Mouse (Mus musculus) B cell, adult 2 months (primary cell): ENCODE results near the gene Atp1a2.

ENCODE experiments used
- DNase-seq, 2 experiments: peaks; one replicate each; pipeline ENCODE4 v3.0.0; 2022

Atp1a2 gene

GRCm38 (mm10) chr1:172323801-172324359 lies 26.0 kb upstream of the Atp1a2 start:
- no peak for DNase-seq

DNA sequence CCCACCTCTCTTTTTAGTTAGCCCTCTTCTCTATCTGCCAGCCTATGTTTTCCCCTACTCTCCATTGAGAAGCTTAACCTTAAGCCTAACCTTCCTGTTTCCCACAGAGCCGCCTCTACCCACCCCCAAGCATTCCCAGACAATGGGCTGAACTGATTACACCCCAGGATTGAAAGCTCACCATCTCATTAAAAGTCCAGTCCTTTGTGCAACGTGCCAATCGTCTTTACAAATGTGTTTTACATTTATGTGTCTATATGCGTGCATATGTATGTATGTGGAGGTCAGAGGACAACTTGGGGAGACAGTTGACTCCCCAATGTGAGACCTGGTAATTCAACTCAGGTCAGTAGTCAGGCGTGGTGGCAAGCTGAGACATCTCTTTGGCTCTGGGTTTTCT lies 25.4 kb upstream of the Atp1a2 start:
- DNase-seq = no peak

- DNase-seq = no peak
These were observed 24.9 kb upstream of the Atp1a2 start for GRCm38 (mm10) chr1:172322725-172323124.

- DNase-seq = no peak
These were observed 22.1 kb upstream of the Atp1a2 start for GRCm38 (mm10) chr1:172319921-172320411.

- DNase-seq = no peak
These were observed 21.5 kb upstream of the Atp1a2 start for GRCm38 (mm10) chr1:172319346-172319745.

GRCm38 (mm10) chr1:172318424-172319035 lies 20.7 kb upstream of the Atp1a2 start:
- DNase-seq = no peak

- DNase-seq = no peak
These were observed 20.1 kb upstream of the Atp1a2 start for GRCm38 (mm10) chr1:172317946-172318345.

DNA sequence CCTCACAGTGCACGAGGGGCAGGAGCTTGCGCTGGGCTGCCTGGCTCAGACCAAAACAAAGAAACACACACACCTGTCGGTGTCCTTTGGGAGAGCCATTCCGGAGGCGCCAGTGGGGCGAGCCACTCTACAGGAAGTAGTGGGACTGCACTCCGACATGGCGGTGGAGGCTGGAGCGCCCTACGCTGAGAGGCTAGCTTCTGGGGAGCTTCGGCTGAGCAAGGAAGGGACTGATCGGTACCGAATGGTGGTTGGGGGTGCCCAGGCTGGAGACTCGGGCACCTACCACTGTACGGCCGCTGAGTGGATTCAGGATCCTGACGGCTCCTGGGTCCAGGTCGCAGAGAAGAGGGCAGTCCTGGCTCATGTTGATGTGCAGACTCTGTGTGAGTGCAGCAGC lies 19.6 kb upstream of the Atp1a2 start:
- no peak for DNase-seq

DNA sequence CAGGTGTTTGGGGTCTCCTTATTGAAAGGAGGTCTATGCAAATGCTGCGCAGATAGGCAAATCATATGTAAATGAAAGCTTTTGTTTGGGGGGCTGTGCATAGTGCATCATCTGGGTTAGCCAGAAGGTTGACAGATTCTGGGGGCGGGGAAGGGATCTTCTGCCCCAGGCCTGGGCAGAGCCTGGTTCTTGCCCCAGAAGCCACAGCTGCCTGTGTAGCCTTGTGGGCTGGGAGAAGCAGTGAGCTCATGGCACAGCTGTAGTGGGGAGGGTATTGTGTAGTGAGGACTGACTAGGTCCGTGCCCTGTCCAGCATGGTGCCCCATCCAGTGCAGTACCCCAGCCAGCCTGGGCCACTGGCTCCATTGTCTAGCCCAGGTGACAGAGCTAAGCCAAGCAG lies 17.0 kb upstream of the Atp1a2 start:
- DNase-seq = no peak

- no peak for DNase-seq
These were observed 15.9 kb upstream of the Atp1a2 start for GRCm38 (mm10) chr1:172313613-172314411.

DNA sequence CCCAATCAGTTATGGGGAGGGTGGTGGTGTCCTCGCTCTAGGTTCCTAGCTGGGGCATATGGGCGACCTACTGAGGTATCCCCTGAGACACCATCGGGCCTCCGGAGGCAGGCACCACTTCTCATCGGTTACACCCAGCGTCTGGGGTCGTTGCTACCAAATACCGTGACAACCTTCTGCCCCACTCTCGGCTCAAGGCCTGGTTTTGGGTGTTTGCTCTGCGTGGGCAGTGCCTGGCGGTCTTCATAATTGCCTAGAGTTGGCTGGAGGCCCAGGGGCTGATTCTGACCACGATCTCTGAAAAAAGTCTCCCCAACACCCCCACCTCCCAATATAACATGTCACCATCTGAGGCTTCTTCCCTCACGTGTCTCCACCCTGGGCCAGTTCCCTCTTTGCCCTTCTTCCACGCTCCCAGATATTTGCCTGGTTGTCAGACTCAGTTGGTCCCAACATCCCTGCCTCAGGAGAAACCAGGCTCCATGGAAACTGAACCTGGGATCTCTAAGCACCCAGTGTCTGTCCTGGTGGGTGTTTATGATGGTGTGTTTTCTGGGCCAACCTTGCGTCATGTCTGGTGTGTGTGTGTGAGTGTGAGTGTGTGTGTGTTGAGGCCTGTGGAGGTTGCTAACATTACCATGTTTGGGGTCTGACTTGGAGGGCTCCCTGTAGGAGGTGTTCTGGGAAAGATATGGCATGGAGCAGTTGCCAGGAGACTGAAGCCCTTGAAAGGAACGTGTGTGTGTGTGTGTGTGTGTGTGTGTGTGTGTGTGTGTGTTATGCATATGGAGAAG lies 15.1 kb upstream of the Atp1a2 start:
- peak; percentile 48 to 51 for DNase-seq

GRCm38 (mm10) chr1:172311921-172312767 lies 14.3 kb upstream of the Atp1a2 start:
- DNase-seq = peak; percentile 82

- peak; percentile 42 to 43 for DNase-seq
These were observed 13.5 kb upstream of the Atp1a2 start for GRCm38 (mm10) chr1:172311248-172311906.

GRCm38 (mm10) chr1:172309699-172310398 lies 12.0 kb upstream of the Atp1a2 start:
- DNase-seq = peak; percentile 89 to 91

GRCm38 (mm10) chr1:172308409-172308808 lies 10.5 kb upstream of the Atp1a2 start:
- no peak for DNase-seq

GRCm38 (mm10) chr1:172307936-172308335 lies 10.1 kb upstream of the Atp1a2 start:
- no peak for DNase-seq

GRCm38 (mm10) chr1:172306885-172307284 lies 9.0 kb upstream of the Atp1a2 start:
- no peak for DNase-seq

GRCm38 (mm10) chr1:172306196-172306595 lies 8.3 kb upstream of the Atp1a2 start:
- no peak for DNase-seq

DNA sequence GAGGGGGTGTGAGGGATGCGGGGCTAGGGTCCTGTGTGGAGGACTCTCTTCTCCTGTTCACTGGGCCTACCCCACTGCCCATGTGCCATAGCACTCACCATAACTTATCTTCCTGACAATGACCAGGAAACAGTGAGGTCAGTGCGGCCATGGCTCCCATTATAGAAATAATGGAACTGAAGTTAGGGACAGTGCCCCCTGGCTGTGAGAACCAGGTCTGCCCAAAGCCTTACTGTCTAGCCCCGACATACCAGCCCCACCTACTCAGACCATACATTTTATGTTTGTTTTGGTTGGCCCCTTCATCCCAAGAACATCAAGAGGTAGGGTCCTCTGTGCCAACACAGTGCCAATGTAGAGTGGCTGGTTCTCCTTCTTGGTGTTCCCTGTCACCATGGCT lies 7.8 kb upstream of the Atp1a2 start:
- DNase-seq = peak; percentile 26 to 39

DNA sequence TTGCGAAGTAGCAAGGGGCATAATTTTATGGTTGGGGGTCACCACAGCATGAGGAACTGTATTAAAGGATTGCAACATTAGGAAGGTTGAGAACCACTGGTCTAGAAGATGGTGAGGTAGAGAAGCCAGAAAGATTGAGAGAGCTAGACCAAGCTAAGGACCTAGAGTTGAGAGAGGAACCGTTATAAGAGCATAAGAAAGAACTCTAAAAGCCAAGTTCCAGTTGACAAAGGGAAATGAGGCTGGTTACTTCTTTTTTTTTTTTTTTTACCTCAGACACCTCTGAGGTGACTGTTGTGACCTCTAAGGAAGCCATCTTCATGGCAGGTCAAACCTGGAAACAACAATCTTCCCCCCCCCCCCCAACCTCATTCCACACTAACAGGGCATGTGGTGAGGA lies 7.3 kb upstream of the Atp1a2 start:
- DNase-seq = no peak

- DNase-seq = no peak
These were observed 6.6 kb upstream of the Atp1a2 start for GRCm38 (mm10) chr1:172304443-172304842.
